Mouse (Mus musculus): Measurements from ENCODE around the gene Ergic1. TPM values are rescaled to one million over a fixed set of nuclear protein-coding genes. Genes with fewer than 3 reads are reported as not detected.
A peak's percentile ranks its signal among the peaks of the same experiment; 100 is the strongest.

Gene Ergic1
- total and polyA plus RNA-seq, 3 experiments = 53.6 to 64.4 (median 59.4) TPM

GRCm38 (mm10) chr17:26515675-26516074 lies 45.6 kb upstream of the Ergic1 start:
- H3K79me2 ChIP-seq (replicated peaks; ENCODE audit: control insufficient read depth, insufficient read depth, low read length) = no peaks in the 10 kb centered on the region
- 0 out of 2 replicates have a peak, but pooled peaks cover 2% of the 10 kb centered on the region for H3K36me3 ChIP-seq (ENCODE audit: control insufficient read depth, insufficient read depth, low read length)
- intact Hi-C loops (cut with DNase I) = loop anchor here (2.0 kb wide), 1 partner anchor 13 kb away; no protein-coding TSS in a partner anchor
- no peak overlapping the region for H3K4me3 ChIP-seq
- no peak for TF ChIP-seq POLR2A (IDR thresholded peaks at IDR 0.05; ENCODE audit: insufficient read depth, low read depth, low read length)
- no peak for TF ChIP-seq EP300 (IDR thresholded peaks at IDR 0.05; ENCODE audit: insufficient read depth, low read depth, low read length)
- no peak for TF ChIP-seq CTCF (IDR thresholded peaks at IDR 0.05)
- no peaks in the 10 kb centered on the region for H3K27me3 ChIP-seq (ENCODE audit: control insufficient read depth, insufficient read depth, low read length)
- 92% methylated on average over 4 of the region's 4 CpGs for WGBS
- DNase-seq = no peak
- H3K27ac ChIP-seq = no peak overlapping the region
- peaks cover 28% of the 10 kb centered on the region for H3K4me1 ChIP-seq (ENCODE audit: control insufficient read depth, insufficient read depth, low read length)
- H3K9ac ChIP-seq (ENCODE audit: low read depth, low read length) = no peak overlapping the region

- H3K79me2 ChIP-seq (replicated peaks; ENCODE audit: control insufficient read depth, insufficient read depth, low read length) = no peaks in the 10 kb centered on the region
- H3K27me3 ChIP-seq (ENCODE audit: control insufficient read depth, insufficient read depth, low read length) = no peaks in the 10 kb centered on the region
- TF ChIP-seq EP300 (IDR thresholded peaks at IDR 0.05; ENCODE audit: insufficient read depth, low read depth, low read length) (no peak), POLR2A (IDR thresholded peaks at IDR 0.05; ENCODE audit: insufficient read depth, low read depth, low read length) (no peak), CTCF (IDR thresholded peaks at IDR 0.05) (no peak)
- intact Hi-C loops (cut with DNase I) = no loop called here
- no peak for DNase-seq
- H3K9ac ChIP-seq (ENCODE audit: low read depth, low read length) = no peak overlapping the region
- WGBS = 64% methylated on average over 3 of the region's 3 CpGs
- H3K36me3 ChIP-seq (ENCODE audit: control insufficient read depth, insufficient read depth, low read length) = 0 out of 2 replicates have a peak, but pooled peaks cover under 1% of the 10 kb centered on the region
- H3K27ac ChIP-seq = no peak overlapping the region
- peaks cover 15% of the 10 kb centered on the region for H3K4me1 ChIP-seq (ENCODE audit: control insufficient read depth, insufficient read depth, low read length)
- H3K4me3 ChIP-seq = no peak overlapping the region
Observed at GRCm38 (mm10) chr17:26518306-26518705, 43.0 kb upstream of the Ergic1 start.

GRCm38 (mm10) chr17:26522711-26523110 lies 38.6 kb upstream of the Ergic1 start:
- Histone ChIP-seq H3K79me2 (replicated peaks; ENCODE audit: control insufficient read depth, insufficient read depth, low read length) (no peaks in the 10 kb centered on the region), H3K36me3 (ENCODE audit: control insufficient read depth, insufficient read depth, low read length) (no peaks in the 10 kb centered on the region), H3K4me1 (ENCODE audit: control insufficient read depth, insufficient read depth, low read length) (peaks cover 4% of the 10 kb centered on the region), H3K27me3 (ENCODE audit: control insufficient read depth, insufficient read depth, low read length) (no peaks in the 10 kb centered on the region), H3K9ac (ENCODE audit: low read depth, low read length) (no peak overlapping the region), H3K27ac (no peak overlapping the region), H3K4me3 (no peak overlapping the region)
- no peak for TF ChIP-seq CTCF (IDR thresholded peaks at IDR 0.05)
- TF ChIP-seq EP300 (IDR thresholded peaks at IDR 0.05; ENCODE audit: insufficient read depth, low read depth, low read length) = no peak
- no peak for TF ChIP-seq POLR2A (IDR thresholded peaks at IDR 0.05; ENCODE audit: insufficient read depth, low read depth, low read length)
- 43% methylated on average over 4 of the region's 4 CpGs for WGBS
- no peak for DNase-seq
- intact Hi-C loops (cut with DNase I) = no loop called here

GRCm38 (mm10) chr17:26524316-26524715 lies 37.0 kb upstream of the Ergic1 start:
- no peak overlapping the region for H3K9ac ChIP-seq (ENCODE audit: low read depth, low read length)

GRCm38 (mm10) chr17:26524801-26525200 lies 36.5 kb upstream of the Ergic1 start:
- 88% methylated on average over 4 of the region's 4 CpGs for WGBS
- no peak overlapping the region for H3K9ac ChIP-seq (ENCODE audit: low read depth, low read length)
- H3K36me3 ChIP-seq (ENCODE audit: control insufficient read depth, insufficient read depth, low read length) = no peaks in the 10 kb centered on the region
- no peaks in the 10 kb centered on the region for H3K27me3 ChIP-seq (ENCODE audit: control insufficient read depth, insufficient read depth, low read length)
- peaks cover 12% of the 10 kb centered on the region for H3K4me1 ChIP-seq (ENCODE audit: control insufficient read depth, insufficient read depth, low read length)
- H3K79me2 ChIP-seq (replicated peaks; ENCODE audit: control insufficient read depth, insufficient read depth, low read length) = no peaks in the 10 kb centered on the region
- intact Hi-C loops (cut with DNase I) = no loop called here
- TF ChIP-seq CTCF (IDR thresholded peaks at IDR 0.05) (no peak), POLR2A (IDR thresholded peaks at IDR 0.05; ENCODE audit: insufficient read depth, low read depth, low read length) (no peak), EP300 (IDR thresholded peaks at IDR 0.05; ENCODE audit: insufficient read depth, low read depth, low read length) (no peak)
- no peak for DNase-seq
- H3K4me3 ChIP-seq = no peak overlapping the region
- no peak overlapping the region for H3K27ac ChIP-seq

More at GRCm38 (mm10) chr17:26524316-26524715, 37.0 kb upstream of the Ergic1 start:
- Histone ChIP-seq H3K36me3 (ENCODE audit: control insufficient read depth, insufficient read depth, low read length) (no peaks in the 10 kb centered on the region), H3K4me1 (ENCODE audit: control insufficient read depth, insufficient read depth, low read length) (peaks cover 9% of the 10 kb centered on the region), H3K27me3 (ENCODE audit: control insufficient read depth, insufficient read depth, low read length) (no peaks in the 10 kb centered on the region), H3K79me2 (replicated peaks; ENCODE audit: control insufficient read depth, insufficient read depth, low read length) (no peaks in the 10 kb centered on the region), H3K27ac (no peak overlapping the region), H3K4me3 (no peak overlapping the region)
- intact Hi-C loops (cut with DNase I) = no loop called here
- DNase-seq = no peak
- TF ChIP-seq EP300 (IDR thresholded peaks at IDR 0.05; ENCODE audit: insufficient read depth, low read depth, low read length) = no peak
- no peak for TF ChIP-seq POLR2A (IDR thresholded peaks at IDR 0.05; ENCODE audit: insufficient read depth, low read depth, low read length)
- no peak for TF ChIP-seq CTCF (IDR thresholded peaks at IDR 0.05)

GRCm38 (mm10) chr17:26525316-26525715 lies 36.0 kb upstream of the Ergic1 start:
- Histone ChIP-seq H3K27ac (no peak overlapping the region), H3K4me1 (ENCODE audit: control insufficient read depth, insufficient read depth, low read length) (peaks cover 17% of the 10 kb centered on the region), H3K27me3 (ENCODE audit: control insufficient read depth, insufficient read depth, low read length) (no peaks in the 10 kb centered on the region), H3K79me2 (replicated peaks; ENCODE audit: control insufficient read depth, insufficient read depth, low read length) (no peaks in the 10 kb centered on the region), H3K4me3 (no peak overlapping the region), H3K9ac (ENCODE audit: low read depth, low read length) (no peak overlapping the region), H3K36me3 (ENCODE audit: control insufficient read depth, insufficient read depth, low read length) (no peaks in the 10 kb centered on the region)
- intact Hi-C loops (cut with DNase I) = no loop called here
- peak; percentile 64 to 77 for DNase-seq
- TF ChIP-seq EP300 (IDR thresholded peaks at IDR 0.05; ENCODE audit: insufficient read depth, low read depth, low read length) (no peak), CTCF (IDR thresholded peaks at IDR 0.05) (no peak), POLR2A (IDR thresholded peaks at IDR 0.05; ENCODE audit: insufficient read depth, low read depth, low read length) (no peak)
- 64% methylated on average over 7 of the region's 7 CpGs for WGBS

All from heart, adult 2 months (tissue).